In the genomic region with DNA sequence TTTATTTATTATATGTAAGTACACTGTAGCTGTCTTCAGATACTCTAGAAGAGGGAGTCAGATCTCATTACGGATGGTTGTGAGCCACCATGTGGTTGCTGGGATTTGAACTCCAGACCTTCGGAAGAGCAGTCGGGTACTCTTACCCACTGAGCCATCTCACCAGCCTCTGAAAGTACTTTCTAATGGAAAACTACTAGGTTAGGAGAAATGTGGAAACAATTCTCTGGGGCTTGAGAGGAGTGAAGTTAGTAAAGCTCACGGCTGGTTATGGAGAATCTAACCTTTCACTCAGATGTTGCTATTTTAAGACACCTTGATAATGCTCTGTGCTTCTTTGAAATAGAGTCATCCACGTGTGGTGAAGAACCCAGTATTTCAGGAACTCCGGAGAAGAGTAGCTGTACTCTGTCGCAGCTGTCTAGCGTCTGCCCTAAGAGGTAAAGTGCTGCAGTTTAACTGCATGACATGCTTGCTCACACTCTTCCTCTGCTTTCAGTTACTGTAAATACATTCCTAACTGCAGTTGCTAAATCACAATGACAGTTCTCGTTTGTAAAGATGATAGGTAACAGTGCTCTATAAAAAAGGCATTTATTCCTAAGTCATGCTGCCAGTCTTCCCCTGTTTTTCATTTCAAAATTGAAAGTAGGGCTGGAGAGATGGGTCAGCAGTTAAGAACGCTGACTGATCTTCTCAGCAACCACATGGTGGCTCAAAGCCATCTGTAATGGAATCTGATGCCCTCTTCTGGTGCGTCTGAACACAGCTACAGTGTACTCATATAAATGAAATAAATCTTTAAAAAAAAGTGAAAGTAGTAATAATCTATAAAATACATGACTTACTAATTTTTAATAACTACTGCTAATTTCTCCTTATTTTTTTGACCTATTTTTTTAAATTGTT, we compare ENCODE assay signal across 10 mouse cellular contexts. TPM values are rescaled to one million over a fixed set of nuclear protein-coding genes. Genes with fewer than 3 reads are reported as not detected.
DNase-seq lines count a peak whose midpoint lies in the region.
"Had no signal": no experiment of that assay in that cellular context is flagged by ENCODE, and none has a peak within 500 bp of the region (broad histone marks: within the 10 kb centered on the region; RNA-seq: fewer than 3 reads in every experiment).

No protein-coding gene starts in this region.

- peak; percentile 21 to 31 for DNase-seq in cerebellum, postnatal 10 days
- no peak for DNase-seq in cerebellum, postnatal 25 days
- DNase-seq in kidney, postnatal 36 days = peak; percentile 18
- DNase-seq in kidney, adult 11 months = no peak
- peak; percentile 38 for DNase-seq in Muller cell, postnatal 12 days (ENCODE audit: inconsistent ontology term)
- peak; percentile 31 for DNase-seq in induced T-regulatory cell, adult 2 months (ENCODE audit: low read depth)
- DNase-seq in thymus, adult 18-20 months = no peak
- no peak for DNase-seq in layer of hippocampus, adult 8-10 months (ENCODE audit: low spot score in 2 of 2)
- DNase-seq: cerebellum, adult 11 months; lung, postnatal 14 days had no signal

RNA-seq across cellular contexts. Expression of a gene that starts 18.8 kb away (rescaled TPM):
- total RNA-seq in layer of hippocampus, adult 8-10 months (2022) = 10 to 100 TPM; 19.8 to 27.7 (median 24.9) TPM

RNA-seq across cellular contexts. Expression of a gene that starts 41.3 kb away (rescaled TPM):
- 10 to 100 TPM; 20.7 to 22.3 (median 21.7) TPM for total RNA-seq in layer of hippocampus, adult 8-10 months (2022)

Comparison
In these comparisons a context has a peak if more than half of its experiments do, and no peak if none do; other contexts are left out.
1. DNase-seq: peak in cerebellum, postnatal 10 days (2 of 2), kidney, postnatal 36 days (2 of 2), Muller cell, postnatal 12 days (single experiment) and induced T-regulatory cell, adult 2 months (single experiment); none in cerebellum, postnatal 25 days (0 of 2), kidney, adult 11 months (single experiment), thymus, adult 18-20 months (0 of 2) and layer of hippocampus, adult 8-10 months (0 of 2).